Mouse (Mus musculus) stomach, postnatal 0 days (tissue): ENCODE measurements around the gene Wbp2.

Source experiments
- CTCF ChIP-seq: IDR thresholded peaks from 2 replicates; pipeline ENCODE4 v1.5.1; 2016; ENCODE audit warnings: antibody characterized with exemption, low read depth, mild to moderate bottlenecking, moderate library complexity
- EP300 ChIP-seq: optimal IDR thresholded peaks from 2 replicates; pipeline ENCODE3; 2016; ENCODE audit warnings: antibody characterized with exemption

- TF ChIP-seq CTCF (no peak), EP300 (no peak)
These were observed 44.8 kb upstream of the Wbp2 start for GRCm38 (mm10) chr11:116131349-116132170.
